Mouse (Mus musculus) adrenal gland, adult 18-20 months (tissue): ENCODE results near the gene Nfix. TPM values are rescaled to one million over a fixed set of nuclear protein-coding genes. Genes with fewer than 3 reads are reported as not detected.
"Not testable (repeated sequence)": the region's sequence is repeated elsewhere in the genome, so short reads cannot be mapped to it uniquely, and the experiment has no call there.

ENCODE experiments used
- DNase-seq, 2 experiments: peaks; one replicate each; pipeline ENCODE4 v3.0.0; 2021 to 2022; ENCODE audit warnings: low spot score in 2 of 2
- total RNA-seq, 2 experiments: library from RNA; stranded (reverse); gene quantifications; 1 replicate in 1 of 2; 2 replicates in 1 of 2; pipeline ENCODE4 v1.2.3; 2021

Gene Nfix
- total RNA-seq, 2 experiments from 2014 or later, result 92.2 to 127 TPM

- DNase-seq, result no peak
Observed at GRCm38 (mm10) chr8:84677305-84677704, 122.8 kb downstream of the Nfix start.

GRCm38 (mm10) chr8:84670295-84671006, 129.7 kb downstream of the Nfix start:
- DNase-seq, result not testable (repeated sequence)

- DNase-seq, result no peak
Observed at GRCm38 (mm10) chr8:84668731-84669485, 131.2 kb downstream of the Nfix start.

GRCm38 (mm10) chr8:84668081-84668480, 132.1 kb downstream of the Nfix start:
- DNase-seq, result no peak

GRCm38 (mm10) chr8:84665385-84665893, 134.7 kb downstream of the Nfix start:
- no peak for DNase-seq

- peak; percentile 62 to 67 for DNase-seq
Observed at GRCm38 (mm10) chr8:84664566-84665384, 135.4 kb downstream of the Nfix start.

- DNase-seq, result peak; percentile 93 to 94
Observed at GRCm38 (mm10) chr8:84663483-84664327, 136.4 kb downstream of the Nfix start.

- peak; percentile 94 to 98 for DNase-seq
Observed at GRCm38 (mm10) chr8:84662581-84663065, 137.5 kb downstream of the Nfix start, which contains the start of gene Ier2. Ier2 (minus strand) TSS chr8:84662852.

GRCm38 (mm10) chr8:84661961-84662571, 138.1 kb downstream of the Nfix start:
- peak; percentile 58 for DNase-seq

GRCm38 (mm10) chr8:84661458-84661871, 138.7 kb downstream of the Nfix start:
- DNase-seq, result peak; percentile 89

GRCm38 (mm10) chr8:84660819-84661457, 139.2 kb downstream of the Nfix start:
- peak in 1 of 2 experiments; percentile 55 for DNase-seq

GRCm38 (mm10) chr8:84659936-84660818, 140.0 kb downstream of the Nfix start:
- DNase-seq, result peak; percentile 32 to 52

- DNase-seq, result no peak
Observed at GRCm38 (mm10) chr8:84658951-84659350, 141.2 kb downstream of the Nfix start.

GRCm38 (mm10) chr8:84657680-84658079, 142.5 kb downstream of the Nfix start:
- no peak for DNase-seq

- no peak for DNase-seq
Observed at GRCm38 (mm10) chr8:84657203-84657602, 142.9 kb downstream of the Nfix start.

GRCm38 (mm10) chr8:84656641-84657126, 143.5 kb downstream of the Nfix start:
- DNase-seq, result peak; percentile 43 to 48

GRCm38 (mm10) chr8:84656191-84656525, 144.0 kb downstream of the Nfix start:
- DNase-seq, result no peak
